Mouse (Mus musculus) heart, adult 8-10 months (tissue): ENCODE measurements around the gene Duox2. TPM values are rescaled to one million over a fixed set of nuclear protein-coding genes. Genes with fewer than 3 reads are reported as not detected.
"Not testable (repeated sequence)": the region's sequence is repeated elsewhere in the genome, so short reads cannot be mapped to it uniquely, and the experiment has no call there.

Source experiments
- DNase-seq: peaks from one replicate; pipeline ENCODE4 v3.0.0; 2022; ENCODE audit warnings: low spot score
- total RNA-seq, 4 experiments: library from RNA; stranded (reverse); gene quantifications; 2 replicates each; pipeline ENCODE4 v1.2.4; 2022

Gene Duox2
- under 1 TPM; 0.46 to 0.82 (median 0.54) TPM for total RNA-seq

GRCm38 (mm10) chr2:122298096-122298499 lies at the start of gene Duox2:
Gene Duox2 (minus strand): TSS chr2:122298449.
- no peak for DNase-seq

DNA sequence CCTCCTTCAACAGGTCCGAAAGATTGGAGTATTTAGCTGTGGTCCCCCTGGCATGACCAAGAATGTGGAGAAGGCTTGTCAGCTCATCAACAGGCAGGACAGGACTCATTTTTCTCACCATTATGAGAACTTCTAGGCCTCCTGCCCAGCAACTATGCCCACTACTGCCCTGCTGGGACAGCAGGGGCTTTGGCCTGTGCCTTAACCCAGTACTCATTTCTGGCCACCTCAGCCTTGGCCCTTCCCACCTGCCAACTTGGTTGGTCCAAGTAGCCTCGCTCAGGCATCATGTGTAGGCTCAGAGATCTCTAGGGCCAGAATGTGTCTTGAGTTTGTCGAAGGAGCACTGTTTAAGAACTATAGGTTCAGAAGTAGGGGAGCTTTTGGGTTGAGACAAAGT lies 49.0 kb upstream of the Duox2 start:
- no peak for DNase-seq

GRCm38 (mm10) chr2:122346164-122346563 lies 47.9 kb upstream of the Duox2 start:
- DNase-seq = not testable (repeated sequence)

DNA sequence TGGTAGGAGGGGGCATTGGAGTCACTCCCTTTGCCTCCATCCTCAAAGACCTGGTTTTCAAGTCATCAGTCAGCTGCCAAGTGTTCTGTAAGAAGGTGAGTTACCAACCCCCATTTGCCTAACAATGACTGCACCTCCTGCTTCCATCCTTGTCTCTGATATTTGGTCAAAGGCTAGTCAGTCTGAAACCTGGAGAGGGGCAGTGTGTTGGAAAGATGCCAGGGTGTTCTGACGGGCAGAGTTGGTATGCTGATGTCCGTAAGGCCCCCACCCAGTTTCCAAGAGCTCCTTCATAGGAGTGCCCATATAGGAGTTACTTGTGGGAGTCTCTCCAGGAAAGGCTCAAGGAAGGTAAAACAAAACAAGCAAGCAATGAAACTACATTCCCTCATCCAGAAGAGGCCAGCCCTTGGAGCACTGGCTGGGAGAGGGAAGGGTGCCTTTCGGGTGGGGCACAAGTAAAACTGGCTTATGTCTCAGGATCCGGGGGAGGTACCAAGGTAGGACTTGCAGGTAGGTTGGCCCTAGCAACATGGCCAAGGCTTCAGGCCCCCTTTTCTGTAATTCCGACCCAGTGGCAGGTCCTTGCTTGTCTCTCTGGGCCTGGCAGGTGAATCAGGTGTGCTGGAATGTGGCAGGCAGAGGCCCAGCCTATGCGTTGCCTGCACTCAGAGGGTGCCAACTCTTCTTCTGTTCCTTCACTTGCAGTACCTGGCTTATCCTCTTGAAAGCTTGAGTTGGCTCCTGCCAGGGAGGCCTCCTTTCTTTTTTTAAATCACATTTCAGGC lies 47.1 kb upstream of the Duox2 start:
- DNase-seq = no peak

- DNase-seq = no peak
Observed at GRCm38 (mm10) chr2:122337291-122337690, 39.0 kb upstream of the Duox2 start.

GRCm38 (mm10) chr2:122334170-122334569 lies 35.9 kb upstream of the Duox2 start:
- DNase-seq = no peak

GRCm38 (mm10) chr2:122332222-122332621 lies 34.0 kb upstream of the Duox2 start:
- DNase-seq = no peak

- not testable (repeated sequence) for DNase-seq
Observed at GRCm38 (mm10) chr2:122330317-122330716, 32.1 kb upstream of the Duox2 start.

DNA sequence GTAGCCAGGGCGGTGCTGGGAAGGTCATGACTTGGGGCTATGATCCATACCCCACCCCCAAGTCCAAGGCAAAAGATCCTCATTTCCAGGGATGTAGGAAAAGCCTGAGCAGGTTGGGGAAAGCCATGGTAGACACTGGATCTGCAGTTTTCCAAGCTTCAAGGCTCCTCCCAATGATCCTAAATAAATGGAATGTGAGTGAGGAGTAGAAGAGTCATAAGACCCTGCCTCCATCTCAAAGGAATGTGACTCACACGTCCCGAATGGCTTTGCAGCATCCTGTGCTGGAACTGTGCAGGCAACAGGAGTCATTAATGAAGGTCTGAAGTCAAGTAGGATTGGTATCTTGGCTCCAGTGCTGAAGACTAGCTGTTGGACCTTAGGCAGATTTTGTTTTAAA lies 29.7 kb upstream of the Duox2 start:
- no peak for DNase-seq

DNA sequence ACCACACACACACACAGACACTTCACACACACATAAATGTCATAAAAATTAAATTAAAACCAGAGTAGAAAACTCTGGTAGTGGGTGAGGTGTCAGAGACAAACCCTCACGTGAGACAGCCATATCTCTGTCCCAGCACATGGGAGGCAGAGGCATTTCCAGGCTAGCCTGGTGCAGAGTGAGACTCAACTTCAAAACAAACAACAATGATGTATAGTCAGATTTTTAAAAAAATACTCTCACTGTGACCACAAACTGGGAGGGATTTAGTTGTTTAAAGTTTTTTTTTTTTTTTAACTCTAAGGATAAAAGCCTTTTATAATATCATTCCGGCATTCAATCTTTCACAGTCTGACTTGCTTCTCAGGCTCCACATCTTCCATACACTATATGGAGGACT lies 27.1 kb upstream of the Duox2 start:
- no peak for DNase-seq

DNA sequence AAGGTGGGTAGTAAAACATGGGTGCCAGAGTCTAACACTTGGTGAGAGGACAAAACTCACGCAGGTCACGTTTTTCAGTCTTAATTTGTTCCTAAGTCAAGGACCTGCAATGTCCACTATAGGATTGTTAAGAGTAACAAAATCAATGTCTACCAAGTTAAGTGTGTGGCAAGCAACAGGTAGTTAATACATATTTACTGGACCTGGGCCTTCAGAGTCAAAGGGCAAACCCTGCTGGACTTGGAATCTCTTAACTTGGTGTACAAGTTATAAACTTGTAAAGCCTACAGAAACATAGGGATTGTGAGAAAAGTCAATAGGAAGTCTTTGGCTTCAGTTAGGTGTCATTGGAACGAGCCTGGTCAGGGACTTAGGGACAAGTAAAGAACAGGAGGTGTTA lies 26.3 kb upstream of the Duox2 start:
- DNase-seq = no peak

- no peak for DNase-seq
Observed at GRCm38 (mm10) chr2:122323960-122324359, 25.7 kb upstream of the Duox2 start.

- DNase-seq = no peak
Observed at GRCm38 (mm10) chr2:122317384-122317783, 19.1 kb upstream of the Duox2 start.

GRCm38 (mm10) chr2:122315372-122315771 lies 17.1 kb upstream of the Duox2 start, which contains the start of gene Duox1:
Gene Duox1 (plus strand): TSS chr2:122315672.
- no peak for DNase-seq

- no peak for DNase-seq
Observed at GRCm38 (mm10) chr2:122313536-122313935, 15.3 kb upstream of the Duox2 start, which contains the start of gene Duoxa1. Gene Duoxa1 (minus strand): TSS chr2:122313730.

DNA sequence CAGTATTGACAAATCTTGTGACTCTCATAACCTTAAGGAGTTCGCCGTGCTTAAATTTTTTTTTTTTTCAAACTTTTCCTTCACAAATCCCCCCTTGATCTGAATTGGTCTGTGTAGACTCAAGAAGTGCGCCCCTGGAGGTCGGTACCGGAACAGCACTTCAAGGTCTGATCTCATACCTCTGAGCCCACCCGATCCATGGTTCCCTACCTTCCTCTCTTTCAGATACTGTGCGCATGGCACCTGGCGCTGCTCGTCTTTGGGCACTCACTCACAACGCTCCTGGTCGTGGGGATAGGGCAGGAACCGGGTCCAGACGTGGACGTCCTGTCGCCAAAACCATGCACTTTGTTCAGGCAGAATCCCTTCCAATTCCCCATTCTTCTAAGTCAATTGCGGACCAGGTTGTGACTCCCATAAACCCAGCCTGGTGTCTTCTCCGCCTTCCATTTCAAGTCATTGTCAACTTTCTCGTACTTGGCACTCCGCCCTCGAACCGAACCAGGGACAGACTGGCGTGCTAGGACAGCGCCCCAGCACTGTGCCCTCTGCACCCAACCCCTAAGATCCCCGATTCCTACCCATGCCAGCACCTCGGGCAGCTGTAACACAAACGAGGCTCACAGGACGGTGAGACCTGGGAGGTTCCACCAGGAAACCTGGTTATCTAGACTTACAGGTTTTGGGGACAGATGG lies 14.6 kb upstream of the Duox2 start:
- peak; percentile 27 for DNase-seq

GRCm38 (mm10) chr2:122311561-122311960 lies 13.3 kb upstream of the Duox2 start:
- DNase-seq = no peak

- no peak for DNase-seq
Observed at GRCm38 (mm10) chr2:122309647-122310046, 11.4 kb upstream of the Duox2 start.

DNA sequence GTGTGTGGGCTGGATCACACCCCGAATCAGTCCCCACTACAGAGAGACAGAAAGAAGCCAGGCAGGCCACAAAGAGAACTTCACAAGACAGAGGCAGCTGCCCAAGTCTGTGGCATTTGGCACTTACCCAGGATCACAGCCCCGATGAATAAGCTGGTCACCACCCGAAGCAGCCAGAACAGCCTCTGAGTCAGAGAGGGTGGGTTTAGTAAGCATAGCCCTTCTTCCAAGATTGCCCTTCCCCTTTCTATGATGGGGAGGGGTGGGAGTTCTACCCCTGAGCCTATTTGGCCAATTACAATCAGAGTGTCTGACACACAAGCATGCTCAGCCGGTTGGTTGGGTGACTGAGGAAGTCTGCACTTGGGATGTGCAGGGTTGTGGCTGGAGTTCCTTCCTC lies 7.9 kb upstream of the Duox2 start:
- DNase-seq = no peak

DNA sequence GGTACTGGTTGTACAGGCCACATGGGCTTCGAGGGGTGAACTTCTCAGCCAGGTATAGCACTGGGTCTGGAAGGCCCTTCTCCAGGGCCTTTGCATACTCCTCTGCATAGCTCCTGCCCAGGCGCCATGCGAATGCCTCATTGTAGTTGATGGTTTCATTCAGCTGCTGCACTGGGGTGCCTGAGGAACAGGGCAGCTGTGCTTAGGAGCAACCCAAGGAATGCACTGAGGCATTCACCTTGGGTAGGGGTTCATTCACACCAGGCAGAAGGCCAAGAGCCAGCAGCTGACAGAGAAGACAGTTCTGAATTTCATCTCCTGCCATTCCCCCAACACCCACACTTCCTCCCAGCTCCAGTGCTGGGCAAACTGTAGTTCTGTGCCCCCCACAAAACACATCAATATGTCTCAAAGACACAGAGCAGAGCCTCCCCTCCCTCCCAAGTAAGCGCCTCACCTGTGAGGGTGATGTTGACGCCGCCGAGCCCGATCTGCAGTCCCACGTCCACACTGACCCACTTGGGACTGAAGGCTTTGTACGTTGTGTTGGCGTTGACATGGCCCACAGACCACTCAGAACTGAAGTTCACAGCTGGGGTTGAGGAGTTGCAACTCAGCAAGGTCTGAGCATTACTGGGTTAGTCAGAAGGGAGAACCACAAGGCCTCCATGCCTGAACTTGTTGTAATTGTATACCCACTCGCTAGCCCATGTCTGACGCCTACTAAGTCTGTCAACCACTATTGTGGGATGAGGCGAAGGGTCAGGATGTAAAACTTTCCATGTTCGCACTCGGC lies 7.0 kb upstream of the Duox2 start:
- no peak for DNase-seq

DNA sequence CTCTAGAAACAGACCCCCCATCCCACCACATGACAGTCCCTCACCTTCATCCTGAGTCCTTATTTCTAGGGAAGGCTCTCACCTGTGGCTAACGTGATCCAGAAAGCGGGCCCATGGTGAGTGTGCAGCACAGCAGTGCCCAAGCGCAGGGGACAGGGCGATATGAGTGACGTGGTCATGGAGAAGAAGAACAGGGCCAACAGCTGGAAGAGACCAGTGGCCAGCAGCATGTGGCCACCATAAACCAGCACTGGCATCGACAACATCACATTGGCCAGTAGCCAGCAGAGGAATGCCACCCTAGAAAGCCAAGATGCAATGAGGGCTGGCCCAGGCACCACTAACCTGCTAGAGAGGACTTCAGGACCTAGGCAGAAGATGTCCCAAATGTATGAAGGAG lies 6.3 kb upstream of the Duox2 start:
- no peak for DNase-seq

GRCm38 (mm10) chr2:122302574-122303241 lies 4.5 kb upstream of the Duox2 start:
- DNase-seq = peak; percentile 53
